Mouse (Mus musculus) limb, embryonic 10.5 days (tissue): ENCODE results near the gene Lad1. TPM values are rescaled to one million over a fixed set of nuclear protein-coding genes. Genes with fewer than 3 reads are reported as not detected.
A peak's percentile ranks its signal among the peaks of the same experiment; 100 is the strongest.

Experiments
- DNase-seq: peaks from one replicate; pipeline ENCODE4 v3.0.0-alpha.2; 2017; ENCODE audit warnings: low spot score
- H3K27ac ChIP-seq: fragments of 300-500 bp; sonication (generic); 2 replicates; pipeline ENCODE4 v1.5.1; 2016; ENCODE audit warnings: mild to moderate bottlenecking
- H3K27me3 ChIP-seq: fragments of 300-500 bp; sonication (generic); 2 replicates; pipeline ENCODE4 v1.6.1; 2016; ENCODE audit warnings: low read depth, mild to moderate bottlenecking; ENCODE audit not compliant: poor library complexity, severe bottlenecking
- H3K36me3 ChIP-seq: fragments of 300-500 bp; sonication (generic); 2 replicates; pipeline ENCODE4 v1.6.1; 2016; ENCODE audit warnings: mild to moderate bottlenecking, moderate library complexity
- H3K4me1 ChIP-seq: fragments of 300-500 bp; sonication (generic); 2 replicates; pipeline ENCODE4 v1.6.1; 2016
- H3K4me3 ChIP-seq: fragments of 300-500 bp; sonication (generic); 2 replicates; pipeline ENCODE4 v1.5.1; 2016; ENCODE audit warnings: mild to moderate bottlenecking, moderate library complexity
- H3K9me3 ChIP-seq: fragments of 300-500 bp; sonication (generic); replicated peaks from 2 replicates; pipeline ENCODE4 v1.6.1; 2016; ENCODE audit warnings: mild to moderate bottlenecking
- WGBS: fragments of 180-500 bp; shearing (Covaris S2); methylation state at CpG from one replicate; pipeline ENCODE4 v1.1.7; 2016; 5-methylcytosine and 5-hydroxymethylcytosine counted together
- polyA plus RNA-seq: library from polyadenylated mRNA; unstranded; fragments of >200 nt; fragmentation: Nextera tagmentation; extraction: Ambion mirVana; gene quantifications from 2 replicates; pipeline ENCODE4 v1.2.1, GENCODE M21; 2016

Gene Lad1
- polyA plus RNA-seq, 1 experiment from 2014 or later = 5.1 TPM

- Histone ChIP-seq H3K27me3 (0 out of 2 replicates have a peak, but pooled peaks cover 4% of the 10 kb centered on the region), H3K4me3 (no peak overlapping the region), H3K36me3 (no peaks in the 10 kb centered on the region), H3K4me1 (peaks cover 28% of the 10 kb centered on the region), H3K9me3 (no peaks in the 10 kb centered on the region), H3K27ac (no peak overlapping the region)
- DNase-seq = no peak
- 87% methylated on average over 4 of the region's 4 CpGs for WGBS
Observed at GRCm38 (mm10) chr1:135838626-135839025, 20.2 kb downstream of the Lad1 start.

- 88% methylated on average over 6 of the region's 6 CpGs for WGBS
- H3K36me3 ChIP-seq = no peaks in the 10 kb centered on the region
- peaks cover 33% of the 10 kb centered on the region for H3K4me1 ChIP-seq
- no peak for DNase-seq
- no peak overlapping the region for H3K27ac ChIP-seq
- H3K4me3 ChIP-seq = no peak overlapping the region
- no peaks in the 10 kb centered on the region for H3K9me3 ChIP-seq
- 0 out of 2 replicates have a peak, but pooled peaks cover 4% of the 10 kb centered on the region for H3K27me3 ChIP-seq
Observed at GRCm38 (mm10) chr1:135839065-135839464, 20.7 kb downstream of the Lad1 start.

GRCm38 (mm10) chr1:135840675-135841395, 22.4 kb downstream of the Lad1 start:
- Histone ChIP-seq H3K4me1 (peaks cover 32% of the 10 kb centered on the region), H3K9me3 (no peaks in the 10 kb centered on the region), H3K4me3 (no peak overlapping the region), H3K27ac (0 out of 2 replicates have a peak overlapping the region, but pooled peaks have one; percentile 12), H3K27me3 (0 out of 2 replicates have a peak, but pooled peaks cover 4% of the 10 kb centered on the region), H3K36me3 (no peaks in the 10 kb centered on the region)
- 69% methylated on average over 15 of the region's 15 CpGs for WGBS
- no peak for DNase-seq

GRCm38 (mm10) chr1:135843519-135844262, 25.3 kb downstream of the Lad1 start:
- no peaks in the 10 kb centered on the region for H3K36me3 ChIP-seq
- H3K9me3 ChIP-seq = no peaks in the 10 kb centered on the region
- DNase-seq = no peak
- whole genome bisulfite sequencing = 93% methylated on average over 10 of the region's 10 CpGs
- no peak overlapping the region for H3K4me3 ChIP-seq
- H3K27me3 ChIP-seq = no peaks in the 10 kb centered on the region
- H3K4me1 ChIP-seq = peaks cover 25% of the 10 kb centered on the region
- 0 out of 2 replicates have a peak overlapping the region, but pooled peaks have one; percentile 4 for H3K27ac ChIP-seq

GRCm38 (mm10) chr1:135844481-135844880, 26.1 kb downstream of the Lad1 start:
- H3K36me3 ChIP-seq = no peaks in the 10 kb centered on the region
- H3K9me3 ChIP-seq = no peaks in the 10 kb centered on the region
- peaks cover 25% of the 10 kb centered on the region for H3K4me1 ChIP-seq
- H3K4me3 ChIP-seq = no peak overlapping the region
- WGBS = 62% methylated on average over 6 of the region's 6 CpGs
- DNase-seq = no peak
- no peaks in the 10 kb centered on the region for H3K27me3 ChIP-seq
- 0 out of 2 replicates have a peak overlapping the region, but pooled peaks have one; percentile 4 for H3K27ac ChIP-seq

GRCm38 (mm10) chr1:135846632-135847031, 28.2 kb downstream of the Lad1 start:
- no peaks in the 10 kb centered on the region for H3K36me3 ChIP-seq
- DNase-seq = no peak
- no peak overlapping the region for H3K27ac ChIP-seq
- H3K4me1 ChIP-seq = peaks cover 23% of the 10 kb centered on the region
- 81% methylated on average over 5 of the region's 5 CpGs for WGBS
- H3K9me3 ChIP-seq = no peaks in the 10 kb centered on the region
- no peak overlapping the region for H3K4me3 ChIP-seq
- no peaks in the 10 kb centered on the region for H3K27me3 ChIP-seq

GRCm38 (mm10) chr1:135847139-135847562, 28.8 kb downstream of the Lad1 start:
- Histone ChIP-seq H3K27me3 (no peaks in the 10 kb centered on the region), H3K4me3 (no peak overlapping the region), H3K4me1 (peaks cover 29% of the 10 kb centered on the region), H3K27ac (no peak overlapping the region), H3K36me3 (no peaks in the 10 kb centered on the region), H3K9me3 (no peaks in the 10 kb centered on the region)
- DNase-seq = peak; percentile 66
- 26% methylated on average over 6 of the region's 6 CpGs for WGBS

- Histone ChIP-seq H3K36me3 (no peaks in the 10 kb centered on the region), H3K4me1 (peaks cover 33% of the 10 kb centered on the region), H3K27me3 (no peaks in the 10 kb centered on the region), H3K4me3 (no peak overlapping the region), H3K9me3 (no peaks in the 10 kb centered on the region), H3K27ac (no peak overlapping the region)
- 83% methylated on average over 17 of the region's 17 CpGs for WGBS
- DNase-seq = no peak
Observed at GRCm38 (mm10) chr1:135847611-135848351, 29.4 kb downstream of the Lad1 start.

- peak; percentile 40 for DNase-seq
- H3K9me3 ChIP-seq = no peaks in the 10 kb centered on the region
- H3K27ac ChIP-seq = no peak overlapping the region
Observed at GRCm38 (mm10) chr1:135850722-135851512, 32.5 kb downstream of the Lad1 start.

GRCm38 (mm10) chr1:135852044-135852756, 33.8 kb downstream of the Lad1 start:
- no peak overlapping the region for H3K27ac ChIP-seq
- H3K4me3 ChIP-seq = no peak overlapping the region
- no peak for DNase-seq
- no peaks in the 10 kb centered on the region for H3K9me3 ChIP-seq
- no peaks in the 10 kb centered on the region for H3K27me3 ChIP-seq
- H3K36me3 ChIP-seq = no peaks in the 10 kb centered on the region
- 79% methylated on average over 13 of the region's 13 CpGs for WGBS
- H3K4me1 ChIP-seq = peaks cover 25% of the 10 kb centered on the region

More at GRCm38 (mm10) chr1:135850722-135851512, 32.5 kb downstream of the Lad1 start:
- WGBS = 69% methylated on average over 12 of the region's 12 CpGs
- Histone ChIP-seq H3K4me1 (peaks cover 20% of the 10 kb centered on the region), H3K4me3 (no peak overlapping the region), H3K36me3 (no peaks in the 10 kb centered on the region), H3K27me3 (no peaks in the 10 kb centered on the region)

GRCm38 (mm10) chr1:135853200-135853599, 34.8 kb downstream of the Lad1 start:
- no peaks in the 10 kb centered on the region for H3K9me3 ChIP-seq
- no peak for DNase-seq
- H3K4me1 ChIP-seq = peaks cover 22% of the 10 kb centered on the region
- H3K27me3 ChIP-seq = no peaks in the 10 kb centered on the region
- 88% methylated on average over 4 of the region's 4 CpGs for WGBS
- H3K36me3 ChIP-seq = no peaks in the 10 kb centered on the region
- H3K4me3 ChIP-seq = no peak overlapping the region
- H3K27ac ChIP-seq = no peak overlapping the region
